ENCODE assay signal across 8 mouse cellular contexts in genomic region chr2:75763252-75763651, GRCm38 (mm10). TPM values are rescaled to one million over a fixed set of nuclear protein-coding genes. Genes with fewer than 3 reads are reported as not detected.
DNase-seq lines count a peak whose midpoint lies in the region; ATAC-seq and TF ChIP-seq lines count a peak whose summit lies in the region.

No protein-coding gene starts in this region.

- peak; percentile 51; the same call in 1 of the 2 replicates for ATAC-seq in lung, embryonic 16.5 days (ENCODE audit: low read depth)
- ATAC-seq in midbrain, embryonic 16.5 days = no peak

- peaks cover 10% of the 10 kb centered on the region for H3K4me1 ChIP-seq in lung, embryonic 16.5 days (replicated peaks; ENCODE audit: control insufficient read depth, insufficient read depth, low read length)
- no peaks in the 10 kb centered on the region for H3K4me1 ChIP-seq in midbrain, embryonic 16.5 days (ENCODE audit: control insufficient read depth, insufficient read depth, low read length)

- H3K9me3 ChIP-seq in lung, embryonic 16.5 days (ENCODE audit: control insufficient read depth, low read length) = no peaks in the 10 kb centered on the region
- H3K9me3 ChIP-seq in midbrain, embryonic 16.5 days (replicated peaks; ENCODE audit: control insufficient read depth, low read length, poor library complexity, severe bottlenecking) = no peaks in the 10 kb centered on the region

- no peak overlapping the region for H3K27ac ChIP-seq in lung, embryonic 16.5 days (ENCODE audit: low read length)
- no peak overlapping the region for H3K27ac ChIP-seq in midbrain, embryonic 16.5 days (ENCODE audit: low read length)
- H3K27ac ChIP-seq in left cerebral cortex, adult 2 months = no peak overlapping the region

- TF ChIP-seq CTCF in left cerebral cortex, adult 2 months (IDR thresholded peaks at IDR 0.05) = no peak

- no peaks in the 10 kb centered on the region for H3K36me3 ChIP-seq in lung, embryonic 16.5 days (ENCODE audit: control insufficient read depth, insufficient read depth, low read length)
- no peaks in the 10 kb centered on the region for H3K36me3 ChIP-seq in midbrain, embryonic 16.5 days (ENCODE audit: control insufficient read depth, insufficient read depth, low read length)

- H3K4me2 ChIP-seq in lung, embryonic 16.5 days (ENCODE audit: low read depth, low read length) = no peak overlapping the region
- no peak overlapping the region for H3K4me2 ChIP-seq in midbrain, embryonic 16.5 days (ENCODE audit: low read length)

- DNase-seq in 3T3-L1 (ENCODE audit: low read depth, low spot score) (peak; percentile 96), NIH3T3 (ENCODE audit: low read depth) (peak; percentile 74)
- DNase-seq in heart, postnatal 4 days = peak; percentile 49
- DNase-seq in frontal cortex, postnatal 10 days (ENCODE audit: low spot score in 2 of 2) = no peak
- no peak for DNase-seq in left cerebral cortex, adult 2 months (ENCODE audit: extremely low spot score in 1 of 2, low spot score in 2 of 2)
- DNase-seq in gastrocnemius, postnatal 14 days = no peak

- no peak overlapping the region for H3K4me3 ChIP-seq in lung, embryonic 16.5 days (ENCODE audit: low read length)
- no peak overlapping the region for H3K4me3 ChIP-seq in midbrain, embryonic 16.5 days (ENCODE audit: low read depth, low read length)
- no peak overlapping the region for H3K4me3 ChIP-seq in left cerebral cortex, adult 2 months

- intact Hi-C loops in left cerebral cortex, adult 2 months (cut with DNase I) = no loop called here
- intact Hi-C loops in gastrocnemius, postnatal 14 days (cut with DNase I; ENCODE audit: low total_unique reads) = no loop called here

- 40% methylated on average over 3 of the region's 3 CpGs for WGBS in lung, embryonic 16.5 days
- WGBS in midbrain, embryonic 16.5 days = 90% methylated on average over 3 of the region's 3 CpGs

- no peaks in the 10 kb centered on the region for H3K27me3 ChIP-seq in lung, embryonic 16.5 days (ENCODE audit: control insufficient read depth, insufficient read depth, low read depth, low read length)
- H3K27me3 ChIP-seq in midbrain, embryonic 16.5 days (ENCODE audit: control insufficient read depth, insufficient read depth, low read depth, low read length) = no peaks in the 10 kb centered on the region; the same call in 1 of the 2 replicates

- no peak overlapping the region for H3K9ac ChIP-seq in lung, embryonic 16.5 days (ENCODE audit: low read length)
- no peak overlapping the region for H3K9ac ChIP-seq in midbrain, embryonic 16.5 days (ENCODE audit: low read depth, low read length)

RNA-seq across cellular contexts. Expression of gene Nfe2l2, which starts 58.8 kb away (rescaled TPM):
- 10 to 100 TPM; 53.2 to 54.5 TPM for total RNA-seq in heart, postnatal 4 days (2021)
- 134 and 137 TPM in 2 replicates for polyA plus RNA-seq in lung, embryonic 16.5 days (2015; fragmentation: Nextera tagmentation; extraction: Ambion mirVana)
- polyA plus RNA-seq in midbrain, embryonic 16.5 days (2015; fragmentation: Nextera tagmentation; extraction: Ambion mirVana) = 9.3 and 9.8 TPM in 2 replicates
- total RNA-seq in left cerebral cortex, adult 2 months (2021) = 10 to 100 TPM; 11.3 to 13.1 TPM
- total RNA-seq in gastrocnemius, postnatal 14 days (2021) = 10 to 100 TPM; 25.6 to 31.3 TPM

Comparison
In these comparisons a context has a peak if more than half of its experiments do, and no peak if none do; other contexts are left out.
1. DNase-seq: peak in 3T3-L1 (single experiment), NIH3T3 (single experiment) and heart, postnatal 4 days (single experiment); none in frontal cortex, postnatal 10 days (0 of 2), left cerebral cortex, adult 2 months (0 of 2) and gastrocnemius, postnatal 14 days (single experiment).